8 mouse cellular contexts compared by ENCODE assay signal in the genomic region with DNA sequence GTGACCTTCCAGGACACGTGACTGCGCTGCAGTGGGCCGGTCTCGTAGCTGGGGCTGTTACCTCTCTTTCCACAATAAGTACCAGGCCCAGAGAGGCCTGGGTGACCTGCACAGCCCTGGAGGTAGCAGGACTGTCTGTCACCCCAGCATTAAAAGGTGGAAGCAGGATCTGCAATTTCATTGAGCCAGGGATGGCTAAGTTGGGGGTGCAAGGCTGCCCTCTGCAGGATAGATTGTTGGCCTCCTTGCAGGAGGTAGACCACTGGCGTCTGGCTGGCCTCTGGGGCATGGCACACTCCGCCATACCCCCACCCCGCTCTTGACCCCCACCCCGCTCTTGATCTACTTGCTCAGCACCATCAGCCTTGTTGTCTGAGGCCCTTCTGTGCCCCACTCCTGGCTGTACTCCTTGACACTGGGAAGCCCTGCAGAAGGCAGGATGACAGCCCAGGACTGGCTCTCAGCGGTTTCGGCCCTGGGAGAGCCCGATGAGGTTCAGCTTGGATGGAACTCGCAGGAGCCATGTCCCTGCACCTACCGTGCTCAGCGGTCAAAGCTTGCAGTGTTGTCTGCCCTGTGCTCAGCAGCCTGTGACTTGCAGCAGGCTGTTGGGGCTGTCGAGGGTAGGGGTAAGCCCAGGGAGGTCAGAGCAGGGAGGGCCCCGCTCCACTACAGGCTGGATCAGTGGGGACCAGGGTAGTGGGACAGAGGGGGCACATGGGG. TPM values are rescaled to one million over a fixed set of nuclear protein-coding genes. Genes with fewer than 3 reads are reported as not detected.
A peak's percentile ranks its signal among the peaks of the same experiment; 100 is the strongest.
DNase-seq lines count a peak whose midpoint lies in the region; ATAC-seq and TF ChIP-seq lines count a peak whose summit lies in the region.

No protein-coding gene starts in this region.

- H3K27ac ChIP-seq in kidney, adult 2 months (ENCODE audit: insufficient read depth, low read depth, low read length), result no peak overlapping the region
- H3K27ac ChIP-seq in hindbrain, embryonic 14.5 days, result no peak overlapping the region
- H3K27ac ChIP-seq in liver, embryonic 15.5 days (replicated peaks), result no peak overlapping the region

- H3K4me2 ChIP-seq in hindbrain, embryonic 14.5 days (replicated peaks), result peak overlapping the region; percentile 28
- peak overlapping the region; percentile 68 for H3K4me2 ChIP-seq in liver, embryonic 15.5 days

- H3K4me1 ChIP-seq in kidney, adult 2 months (ENCODE audit: control insufficient read depth, insufficient read depth, low read length), result peaks cover 5% of the 10 kb centered on the region; the same call in 1 of the 2 replicates
- peaks cover 12% of the 10 kb centered on the region for H3K4me1 ChIP-seq in hindbrain, embryonic 14.5 days (replicated peaks; ENCODE audit: control insufficient read depth, insufficient read depth, low read length)
- H3K4me1 ChIP-seq in liver, embryonic 15.5 days (replicated peaks), result peaks cover 47% of the 10 kb centered on the region

- H3K4me3 ChIP-seq in kidney, adult 2 months (ENCODE audit: insufficient read depth, low read depth, low read length), result peak overlapping the region; percentile 8; the same call in 1 of the 2 replicates
- no peak overlapping the region for H3K4me3 ChIP-seq in hindbrain, embryonic 14.5 days (replicated peaks; ENCODE audit: low read length)
- H3K4me3 ChIP-seq in liver, embryonic 15.5 days (replicated peaks), result peak overlapping the region; percentile 33; the same call in 1 of the 2 replicates

- peak; percentile 45 for DNase-seq in kidney, adult 2 months
- no peak for DNase-seq in kidney, adult 8-10 months
- peak; percentile 59 for DNase-seq in cerebellum, adult 9-10 months
- DNase-seq in hindbrain, embryonic 14.5 days (ENCODE audit: low spot score), result no peak
- peak; percentile 51 for DNase-seq in thymus, postnatal 25 days
- no peak for DNase-seq in layer of hippocampus, adult 9-11 months

- no peak for ATAC-seq in hindbrain, embryonic 14.5 days (ENCODE audit: low FRiP score)
- ATAC-seq in liver, embryonic 15.5 days (ENCODE audit: insufficient read depth), result no peak
- no peak for ATAC-seq in megakaryocyte progenitor cell, adult 5-6 weeks (replicated peaks; ENCODE audit: poor library complexity)

- H3K9me3 ChIP-seq in hindbrain, embryonic 14.5 days (ENCODE audit: control insufficient read depth, low read length), result no peaks in the 10 kb centered on the region
- H3K9me3 ChIP-seq in liver, embryonic 15.5 days (replicated peaks), result no peaks in the 10 kb centered on the region

- no peaks in the 10 kb centered on the region for H3K27me3 ChIP-seq in kidney, adult 2 months (replicated peaks; ENCODE audit: control insufficient read depth, insufficient read depth, low read length)
- H3K27me3 ChIP-seq in hindbrain, embryonic 14.5 days (ENCODE audit: control insufficient read depth, insufficient read depth, low read length), result no peaks in the 10 kb centered on the region
- H3K27me3 ChIP-seq in liver, embryonic 15.5 days, result no peaks in the 10 kb centered on the region

- H3K36me3 ChIP-seq in kidney, adult 2 months (ENCODE audit: control insufficient read depth, insufficient read depth, low read length), result no peaks in the 10 kb centered on the region
- H3K36me3 ChIP-seq in hindbrain, embryonic 14.5 days (replicated peaks; ENCODE audit: control insufficient read depth, insufficient read depth), result peaks cover 70% of the 10 kb centered on the region
- H3K36me3 ChIP-seq in liver, embryonic 15.5 days (replicated peaks), result peaks cover 58% of the 10 kb centered on the region

- TF ChIP-seq POLR2A in kidney, adult 2 months (IDR thresholded peaks at IDR 0.05; ENCODE audit: low read depth, low read length), result no peak

- peak; percentile 59 for TF ChIP-seq CTCF in kidney, adult 2 months (conservative IDR thresholded peaks at IDR 0.05; ENCODE audit: insufficient read depth, insufficient read length, low read depth, low read length)

- 43% methylated on average over 16 of the region's 16 CpGs for WGBS in kidney, adult 2 months
- WGBS in hindbrain, embryonic 14.5 days, result 44% methylated on average over 16 of the region's 16 CpGs
- WGBS in liver, embryonic 15.5 days (ENCODE audit: insufficient replicate concordance), result 59% methylated on average over 16 of the region's 16 CpGs

- peak overlapping the region; percentile 13; the same call in 1 of the 2 replicates for H3K9ac ChIP-seq in hindbrain, embryonic 14.5 days
- peak overlapping the region; percentile 49; the same call in 1 of the 2 replicates for H3K9ac ChIP-seq in liver, embryonic 15.5 days

RNA-seq across cellular contexts. Expression of gene Cactin, which starts 4.4 kb away (rescaled TPM):
- 23.7 and 24.5 TPM in 2 replicates for polyA plus RNA-seq in kidney, adult 2 months (2012; rRNA removed)
- polyA plus RNA-seq in hindbrain, embryonic 14.5 days (2014; fragmentation: Nextera tagmentation; extraction: Ambion mirVana), result 18.7 and 20.6 TPM in 2 replicates
- 24.3 and 29.5 TPM in 2 replicates for polyA plus RNA-seq in liver, embryonic 15.5 days (2015; fragmentation: Nextera tagmentation; extraction: Ambion mirVana)
- 7.1 and 7.6 TPM in 2 replicates for total RNA-seq in megakaryocyte progenitor cell, adult 5-6 weeks (2015)
- total RNA-seq in megakaryocyte progenitor cell, adult 5-6 weeks (2017), result 30.8 and 32.7 TPM in 2 replicates

RNA-seq across cellular contexts. Expression of gene Tbxa2r, which starts 12.0 kb away (rescaled TPM):
- polyA plus RNA-seq in kidney, adult 2 months (2012; rRNA removed), result 16.6 and 21.7 TPM in 2 replicates
- polyA plus RNA-seq in hindbrain, embryonic 14.5 days (2014; fragmentation: Nextera tagmentation; extraction: Ambion mirVana), result 4.3 and 5.4 TPM in 2 replicates
- 4.0 and 5.0 TPM in 2 replicates for polyA plus RNA-seq in liver, embryonic 15.5 days (2015; fragmentation: Nextera tagmentation; extraction: Ambion mirVana)
- total RNA-seq in megakaryocyte progenitor cell, adult 5-6 weeks (2015), result 0.20 and 0.47 TPM in 2 replicates
- total RNA-seq in megakaryocyte progenitor cell, adult 5-6 weeks (2017), result 0.47 TPM in 1 of 2 replicates, not detected in the other

RNA-seq across cellular contexts. Expression of gene Pip5k1c, which starts 23.7 kb away (rescaled TPM):
- 70.7 and 76.3 TPM in 2 replicates for polyA plus RNA-seq in kidney, adult 2 months (2012; rRNA removed)
- polyA plus RNA-seq in hindbrain, embryonic 14.5 days (2014; fragmentation: Nextera tagmentation; extraction: Ambion mirVana), result 137 and 151 TPM in 2 replicates
- polyA plus RNA-seq in liver, embryonic 15.5 days (2015; fragmentation: Nextera tagmentation; extraction: Ambion mirVana), result 13.4 and 15.2 TPM in 2 replicates
- 18.9 and 24.6 TPM in 2 replicates for total RNA-seq in megakaryocyte progenitor cell, adult 5-6 weeks (2015)
- 32.4 and 37.4 TPM in 2 replicates for total RNA-seq in megakaryocyte progenitor cell, adult 5-6 weeks (2017)

RNA-seq across cellular contexts. Expression of gene Tjp3, which starts 25.1 kb away (rescaled TPM):
- 13.2 and 19.0 TPM in 2 replicates for polyA plus RNA-seq in kidney, adult 2 months (2012; rRNA removed)
- 3.9 and 6.0 TPM in 2 replicates for polyA plus RNA-seq in hindbrain, embryonic 14.5 days (2014; fragmentation: Nextera tagmentation; extraction: Ambion mirVana)
- polyA plus RNA-seq in liver, embryonic 15.5 days (2015; fragmentation: Nextera tagmentation; extraction: Ambion mirVana), result 0.93 and 1.4 TPM in 2 replicates
- 2.3 TPM in 2 replicates for total RNA-seq in megakaryocyte progenitor cell, adult 5-6 weeks (2015)
- 3.9 and 5.2 TPM in 2 replicates for total RNA-seq in megakaryocyte progenitor cell, adult 5-6 weeks (2017)

RNA-seq across cellular contexts. Expression of gene Gipc3, which starts 26.6 kb away (rescaled TPM):
- polyA plus RNA-seq in kidney, adult 2 months (2012; rRNA removed), result 1.4 and 1.5 TPM in 2 replicates
- not detected in 2 replicates for polyA plus RNA-seq in hindbrain, embryonic 14.5 days (2014; fragmentation: Nextera tagmentation; extraction: Ambion mirVana)
- polyA plus RNA-seq in liver, embryonic 15.5 days (2015; fragmentation: Nextera tagmentation; extraction: Ambion mirVana), result not detected in 2 replicates
- 0.32 TPM in 1 of 2 replicates, not detected in the other for total RNA-seq in megakaryocyte progenitor cell, adult 5-6 weeks (2015)
- total RNA-seq in megakaryocyte progenitor cell, adult 5-6 weeks (2017), result 0.17 TPM in 1 of 2 replicates, not detected in the other

Comparison
In these comparisons a context has a peak if more than half of its experiments do, and no peak if none do; other contexts are left out.
1. DNase-seq: peak in kidney, adult 2 months (single experiment), cerebellum, adult 9-10 months (single experiment) and thymus, postnatal 25 days (single experiment); none in kidney, adult 8-10 months (0 of 2), hindbrain, embryonic 14.5 days (single experiment) and layer of hippocampus, adult 9-11 months (single experiment).